Mouse (Mus musculus) granulocyte monocyte progenitor cell, adult 5-6 weeks (primary cell): Measurements from ENCODE around the gene Angel2. TPM values are rescaled to one million over a fixed set of nuclear protein-coding genes. Genes with fewer than 3 reads are reported as not detected.
"Not testable (repeated sequence)": the region's sequence is repeated elsewhere in the genome, so short reads cannot be mapped to it uniquely, and the experiment has no call there.

Experiments
- ATAC-seq: replicated peaks from 2 replicates; pipeline ENCODE4 v1.8.0; 2016; ENCODE audit warnings: mild to moderate bottlenecking, moderate TSS enrichment, inconsistent platforms; ENCODE audit not compliant: poor library complexity, severe bottlenecking
- total RNA-seq, 2 experiments: library from RNA; stranded (forward) in 1 of 2; stranded (reverse) in 1 of 2; fragments of 200-712, 200-1000 nt in 1 of 2; fragments of >200 nt in 1 of 2; fragmentation: Nextera tagmentation in 1 of 2; gene quantifications; 2 replicates each; pipeline ENCODE4 v1.2.3; 2014 to 2017

Angel2 gene
- total RNA-seq (2014; fragmentation: Nextera tagmentation): 27.0 and 34.8 TPM in 2 replicates
- 29.4 and 49.4 TPM in 2 replicates for total RNA-seq (2017)

- not testable (repeated sequence) for ATAC-seq
Measured at GRCm38 (mm10) chr1:190924812-190925211, at the start of gene Angel2. Gene Angel2 (plus strand): TSS chr1:190925112.

- ATAC-seq: no peak
Measured at GRCm38 (mm10) chr1:190875751-190876150, 49.2 kb upstream of the Angel2 start.

GRCm38 (mm10) chr1:190880638-190881037, 44.3 kb upstream of the Angel2 start:
- no peak for ATAC-seq

GRCm38 (mm10) chr1:190881422-190881821, 43.5 kb upstream of the Angel2 start:
- peak; percentile 81 for ATAC-seq

GRCm38 (mm10) chr1:190886014-190886413, 38.9 kb upstream of the Angel2 start:
- ATAC-seq: no peak

GRCm38 (mm10) chr1:190888031-190888430, 36.9 kb upstream of the Angel2 start:
- ATAC-seq: no peak

GRCm38 (mm10) chr1:190888646-190889045, 36.3 kb upstream of the Angel2 start:
- ATAC-seq: no peak

GRCm38 (mm10) chr1:190893559-190894167, 31.2 kb upstream of the Angel2 start:
- ATAC-seq: no peak

- no peak for ATAC-seq
Measured at GRCm38 (mm10) chr1:190898186-190898585, 26.7 kb upstream of the Angel2 start.

- ATAC-seq: 0 out of 2 replicates have a peak, but pooled peaks have one; percentile 20
Measured at GRCm38 (mm10) chr1:190898899-190899575, 25.9 kb upstream of the Angel2 start.

- ATAC-seq: no peak
Measured at GRCm38 (mm10) chr1:190901082-190901481, 23.8 kb upstream of the Angel2 start.

GRCm38 (mm10) chr1:190904136-190904535, 20.8 kb upstream of the Angel2 start:
- no peak for ATAC-seq

- ATAC-seq: no peak
Measured at GRCm38 (mm10) chr1:190904714-190905113, 20.2 kb upstream of the Angel2 start.

GRCm38 (mm10) chr1:190910836-190911235, 14.1 kb upstream of the Angel2 start:
- no peak for ATAC-seq

- ATAC-seq: peak; percentile 75
Measured at GRCm38 (mm10) chr1:190911415-190912123, 13.3 kb upstream of the Angel2 start, which contains the start of gene Rps6kc1. Gene Rps6kc1 (minus strand): TSS chr1:190911770.

GRCm38 (mm10) chr1:190912623-190913022, 12.3 kb upstream of the Angel2 start:
- ATAC-seq: no peak

GRCm38 (mm10) chr1:190918938-190919337, 6.0 kb upstream of the Angel2 start:
- ATAC-seq: no peak

- no peak for ATAC-seq
Measured at GRCm38 (mm10) chr1:190919725-190920469, 5.0 kb upstream of the Angel2 start.

GRCm38 (mm10) chr1:190927311-190927710, 2.4 kb downstream of the Angel2 start:
- no peak for ATAC-seq

GRCm38 (mm10) chr1:190927751-190928369, 2.9 kb downstream of the Angel2 start:
- ATAC-seq: peak; percentile 26
